Mouse (Mus musculus): ENCODE results near the gene Tmem269.

The Tmem269 gene

DNA sequence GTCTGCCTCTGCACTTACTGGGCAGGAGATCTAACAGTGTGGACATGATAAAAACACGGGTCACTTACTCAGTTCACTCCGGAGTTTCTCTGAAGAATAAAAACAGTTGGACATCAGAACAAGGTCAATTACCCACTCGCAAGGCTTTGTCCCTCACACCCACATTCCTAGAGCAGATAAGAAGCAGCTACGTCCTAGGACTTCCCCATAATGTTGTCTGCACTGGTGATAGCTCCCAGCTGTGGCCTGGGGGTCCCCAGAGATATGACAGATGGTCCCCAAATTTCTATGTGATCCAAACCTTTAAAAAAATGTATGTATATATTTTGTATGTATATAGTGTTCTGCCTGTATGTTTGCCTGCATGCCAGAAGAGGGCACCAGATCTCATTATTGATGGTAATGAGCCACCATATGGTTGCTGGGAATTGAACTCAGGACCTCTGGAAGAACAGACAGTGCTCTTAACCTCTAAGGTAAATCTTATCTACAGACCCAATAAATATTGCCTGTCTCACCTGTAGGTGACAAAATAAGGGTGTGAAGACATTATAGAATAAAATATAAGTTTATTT, 37.8 kb downstream of the Tmem269 start:
- DNase-seq (ENCODE audit: low spot score): no peak

DNA sequence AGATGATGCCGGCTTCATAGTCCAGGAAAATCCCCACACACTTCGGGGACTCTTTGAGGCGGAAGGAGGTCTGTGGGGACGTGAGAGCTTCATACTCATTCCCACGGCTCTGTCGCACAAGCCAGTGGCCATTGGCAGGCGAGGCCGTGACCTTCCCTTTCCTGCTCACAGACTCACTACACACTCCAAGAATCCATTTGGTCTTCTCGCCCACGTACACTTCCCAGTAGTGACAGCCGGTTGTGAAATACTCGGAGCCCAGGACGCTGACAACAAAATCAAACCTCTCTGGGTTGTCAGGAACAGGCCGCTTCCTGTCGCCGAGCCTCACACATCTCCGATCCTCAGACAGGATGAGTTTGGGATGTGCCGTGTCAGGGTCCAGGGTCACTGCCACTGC, 39.7 kb downstream of the Tmem269 start:
- no peak for DNase-seq (ENCODE audit: low spot score)

DNA sequence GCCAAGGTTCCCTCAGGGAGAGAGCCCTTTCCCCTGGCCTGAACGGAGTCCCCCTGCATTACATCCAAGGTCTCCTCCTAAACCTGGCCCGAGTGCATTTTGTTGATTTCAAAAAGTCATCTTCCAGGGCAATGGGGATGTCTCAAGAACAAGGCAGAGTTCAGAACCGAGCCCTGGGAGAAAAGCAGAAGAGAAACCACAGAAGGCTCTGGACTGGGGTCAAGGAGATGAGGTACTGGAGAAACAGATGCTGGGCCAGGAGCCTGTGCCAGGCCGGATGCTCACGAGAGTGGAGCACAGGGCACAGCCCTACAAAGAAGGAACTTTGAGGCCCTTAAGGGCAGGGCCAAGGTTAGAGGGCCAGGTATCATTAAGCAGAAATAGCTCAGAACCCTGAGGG, 40.3 kb downstream of the Tmem269 start:
- no peak for DNase-seq (ENCODE audit: low spot score)

DNA sequence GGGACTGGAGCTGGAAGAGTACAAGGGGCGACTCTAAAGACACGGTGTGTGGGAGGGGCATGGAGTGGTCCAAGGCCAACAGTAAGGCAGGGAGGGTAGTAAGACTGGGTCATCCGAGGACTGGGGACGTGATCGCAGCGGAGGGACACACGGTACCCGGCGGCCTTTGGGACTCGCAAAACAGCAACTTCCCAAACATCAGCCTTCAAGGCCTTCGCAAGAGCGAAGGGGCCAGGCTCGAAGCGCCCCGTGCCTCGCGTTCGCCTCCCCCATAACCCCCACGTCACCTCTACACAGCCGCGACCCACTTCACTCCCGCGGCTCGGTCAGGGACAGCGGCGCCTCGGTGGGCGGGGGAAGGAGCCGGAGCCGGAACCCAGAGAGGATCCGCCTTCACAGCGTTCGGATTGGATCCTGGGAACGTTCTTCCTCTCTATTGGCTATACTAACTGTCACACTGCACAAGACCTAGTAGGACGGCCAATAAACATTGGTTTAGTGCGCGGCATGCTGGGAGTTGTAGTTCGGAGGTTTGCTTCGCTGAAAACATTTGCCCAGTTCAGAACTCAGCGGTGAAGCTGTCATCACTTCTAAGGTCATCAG, 44.1 kb downstream of the Tmem269 start, which contains the start of gene Zfp691:
Zfp691 (minus strand) TSS at position 345 of the 603 bp plus-strand sequence.
- peak; percentile 79 for DNase-seq (ENCODE audit: low spot score)

DNA sequence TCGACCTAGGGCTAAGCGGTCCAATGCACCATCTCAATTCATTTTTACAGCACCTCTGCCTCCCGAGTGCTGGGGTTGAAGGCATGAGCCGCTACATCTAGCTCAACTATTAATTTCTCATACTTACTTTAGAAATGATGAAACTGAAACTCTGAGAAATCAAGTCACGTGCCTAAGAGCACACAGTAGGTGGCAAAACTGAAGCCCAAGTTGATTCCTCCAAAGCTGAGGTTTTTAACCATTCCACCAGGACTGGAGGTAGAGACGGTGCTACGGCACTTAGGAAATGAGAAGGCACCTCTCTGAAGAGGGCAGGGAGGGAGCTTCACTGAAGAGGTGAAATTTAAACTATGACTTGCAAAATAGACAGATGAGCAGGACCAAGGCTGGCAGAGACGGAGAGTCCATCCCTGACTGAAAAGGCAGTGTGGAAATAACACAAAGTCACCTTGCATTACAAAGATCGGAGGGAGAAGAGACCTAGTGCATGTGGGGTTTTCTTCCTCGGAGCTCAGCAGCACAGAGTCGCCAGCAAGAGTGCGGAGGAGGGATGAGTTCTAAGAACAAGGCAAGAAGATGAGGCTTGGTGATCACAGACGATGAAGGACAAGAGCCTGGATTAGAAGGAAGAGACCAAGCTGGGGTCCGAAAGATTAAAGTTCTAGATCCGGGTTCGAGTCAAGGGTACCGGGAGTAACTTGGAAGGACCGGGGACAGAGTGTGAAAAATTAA, 44.9 kb downstream of the Tmem269 start:
- DNase-seq (ENCODE audit: low spot score): no peak

DNA sequence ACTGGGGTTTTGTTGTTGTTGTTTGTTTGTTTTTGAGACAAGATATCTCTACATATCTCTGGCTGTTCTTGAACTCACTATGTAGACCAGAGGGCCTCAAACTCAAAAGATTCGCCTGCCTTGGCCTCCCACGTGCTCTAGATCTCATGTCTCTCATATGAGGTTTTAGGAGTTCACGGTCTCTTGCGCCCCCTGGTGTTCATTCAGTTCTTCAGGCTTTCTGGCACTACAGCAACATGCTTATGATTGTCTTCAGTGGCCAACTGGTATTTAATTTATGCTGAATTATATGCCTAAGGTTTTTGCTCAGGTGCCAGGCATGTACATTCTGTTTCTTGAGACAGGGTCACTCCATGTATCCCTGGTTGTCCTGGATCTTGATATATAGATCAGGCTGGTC, 50.4 kb downstream of the Tmem269 start:
- peak; percentile 51 for DNase-seq (ENCODE audit: low spot score)

DNA sequence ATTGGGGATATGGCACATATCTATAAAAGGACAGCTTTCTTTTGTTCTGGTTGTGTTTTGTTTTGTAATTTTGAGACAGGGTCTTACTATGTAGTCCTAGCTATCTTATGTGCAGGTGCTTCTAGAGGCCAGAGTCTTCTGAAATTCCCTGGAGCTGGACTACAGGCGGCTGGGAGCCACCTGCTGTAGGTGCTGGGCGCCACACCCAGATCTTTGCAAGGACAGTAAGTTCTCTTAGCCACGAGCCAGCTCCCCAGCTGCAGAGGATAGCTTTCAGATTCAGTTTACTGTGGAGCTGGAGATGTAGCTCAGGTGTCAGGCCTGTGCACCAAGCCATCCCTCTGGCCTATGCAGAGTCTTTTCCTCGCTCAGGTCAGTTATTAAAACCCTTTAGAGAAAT, 50.9 kb downstream of the Tmem269 start:
- DNase-seq (ENCODE audit: low spot score): no peak

DNA sequence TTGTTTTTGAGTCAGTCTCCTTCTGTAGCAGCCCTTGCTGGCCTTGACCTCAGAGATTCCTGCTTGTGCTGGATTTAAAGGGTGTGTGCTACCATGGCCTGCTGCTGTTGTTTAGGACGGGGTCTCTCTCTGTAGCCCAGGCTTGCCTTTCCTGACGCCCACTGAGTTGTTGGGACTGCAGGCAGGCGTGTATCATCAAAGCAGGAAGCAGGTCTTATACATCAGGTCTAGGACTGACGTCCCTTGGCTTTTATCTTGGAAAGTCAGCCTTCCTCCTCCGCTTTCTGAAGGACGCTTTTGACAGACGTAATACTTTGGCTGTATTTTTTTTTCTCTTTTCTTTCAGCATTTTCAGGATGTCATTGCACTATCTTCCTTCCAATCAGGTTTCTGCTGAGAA, 52.1 kb downstream of the Tmem269 start:
- DNase-seq (ENCODE audit: low spot score): no peak

DNA sequence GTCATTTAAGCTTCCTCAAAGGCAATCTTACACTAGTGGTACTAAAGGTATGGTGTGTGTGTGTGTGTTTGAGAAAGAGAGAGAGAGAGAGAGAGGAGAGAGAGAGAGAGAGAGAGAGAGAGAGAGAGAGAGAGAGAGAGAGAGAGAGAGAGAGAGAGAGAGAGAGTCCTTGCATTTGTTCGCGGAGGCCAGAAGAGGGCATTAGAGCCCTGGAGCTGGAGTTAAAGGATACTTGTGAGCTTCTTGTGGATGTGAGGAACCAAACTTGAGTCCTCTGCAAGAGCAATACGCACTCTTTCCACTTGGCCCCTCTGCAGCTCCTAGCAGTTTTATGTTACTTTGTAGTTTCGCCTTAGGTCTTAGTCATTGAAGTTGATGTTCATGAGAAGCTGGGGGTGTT, 55.0 kb downstream of the Tmem269 start:
- DNase-seq (ENCODE audit: low spot score): no peak

DNA sequence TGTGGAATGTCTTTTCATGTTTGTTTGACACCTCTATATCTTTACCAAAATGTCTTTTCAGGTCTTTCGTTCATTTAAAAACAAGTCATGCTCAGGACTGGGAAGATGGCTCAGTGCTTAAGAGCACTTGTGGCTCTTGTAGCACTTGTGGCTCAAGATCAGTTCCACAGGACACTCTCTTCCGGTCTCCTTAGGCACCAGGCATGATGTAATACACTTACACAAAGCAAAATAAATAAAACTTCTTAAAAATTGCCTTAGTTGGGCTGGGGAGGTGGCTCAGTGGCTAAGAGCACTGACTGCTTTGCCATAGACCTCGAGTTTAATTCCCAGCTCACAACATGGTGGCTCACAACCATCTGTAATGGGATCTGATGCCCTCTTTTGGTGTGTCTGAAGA, 56.7 kb downstream of the Tmem269 start:
- no peak for DNase-seq (ENCODE audit: low spot score)

DNA sequence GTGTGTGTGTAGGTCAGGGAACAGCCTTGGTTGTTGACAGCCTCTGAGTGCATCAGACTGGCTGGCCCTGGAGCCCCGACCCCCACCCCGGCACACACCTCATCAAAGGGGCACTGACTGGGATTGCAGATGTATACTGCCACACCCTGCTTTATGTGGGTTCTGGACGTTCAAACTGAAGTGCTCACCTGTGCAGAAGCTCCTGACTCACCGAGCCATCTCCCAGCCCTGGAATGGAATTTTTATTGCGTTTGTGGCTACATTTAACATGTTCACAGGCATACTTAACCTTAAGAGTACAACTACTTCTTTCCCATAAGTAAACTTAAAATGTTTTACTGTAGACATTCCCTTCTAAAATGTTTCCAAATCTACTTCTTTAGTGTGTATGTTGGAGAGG, 60.1 kb downstream of the Tmem269 start:
- DNase-seq (ENCODE audit: low spot score): no peak

DNA sequence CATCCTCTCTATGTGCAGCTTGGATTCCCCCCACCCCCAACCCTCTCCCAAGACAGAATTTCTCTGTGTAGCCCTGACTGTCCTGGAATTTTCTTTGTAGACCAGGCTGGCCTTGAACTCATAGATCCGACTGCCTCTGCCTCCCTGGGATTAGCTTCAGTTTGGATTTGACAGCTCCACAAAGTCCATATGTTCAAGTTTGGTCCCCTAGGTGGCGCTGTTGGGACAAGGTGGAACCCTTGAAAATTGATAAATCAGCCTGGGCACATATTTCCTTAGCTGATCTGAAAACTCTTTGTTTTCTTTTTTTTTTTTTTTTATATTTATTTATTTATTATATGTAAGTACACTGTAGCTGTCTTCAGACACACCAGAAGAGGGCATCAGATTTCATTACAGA, 60.8 kb downstream of the Tmem269 start:
- DNase-seq (ENCODE audit: low spot score): no peak

Measured in ovary, postnatal 10 days (tissue).